Mouse (Mus musculus): ENCODE results near the gene Gpr182.
"Not testable (repeated sequence)": the region's sequence is repeated elsewhere in the genome, so short reads cannot be mapped to it uniquely, and the experiment has no call there.

DNA sequence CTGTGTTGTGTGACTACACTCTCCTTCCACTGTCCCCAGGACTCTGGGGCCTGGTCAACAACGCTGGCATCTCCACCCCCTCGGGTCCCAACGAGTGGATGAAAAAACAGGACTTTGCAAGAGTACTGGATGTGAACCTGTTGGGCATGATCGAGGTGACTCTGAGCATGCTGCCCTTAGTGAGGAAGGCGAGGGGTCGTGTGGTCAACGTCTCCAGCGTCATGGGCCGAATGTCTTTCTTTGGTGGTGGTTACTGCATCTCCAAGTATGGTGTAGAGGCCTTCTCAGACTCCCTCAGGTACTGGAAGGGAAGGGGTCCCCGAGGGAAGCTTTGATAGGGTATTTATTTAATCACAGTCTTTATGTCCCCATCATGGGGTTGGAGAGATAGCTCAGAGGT is 11.4 kb upstream of the Gpr182 start:
- not testable (repeated sequence) for TF ChIP-seq EP300, CTCF (IDR thresholded peaks at IDR 0.05; ENCODE audit: low read depth)
